ENCODE assay signal across 16 mouse cellular contexts in the genomic region with DNA sequence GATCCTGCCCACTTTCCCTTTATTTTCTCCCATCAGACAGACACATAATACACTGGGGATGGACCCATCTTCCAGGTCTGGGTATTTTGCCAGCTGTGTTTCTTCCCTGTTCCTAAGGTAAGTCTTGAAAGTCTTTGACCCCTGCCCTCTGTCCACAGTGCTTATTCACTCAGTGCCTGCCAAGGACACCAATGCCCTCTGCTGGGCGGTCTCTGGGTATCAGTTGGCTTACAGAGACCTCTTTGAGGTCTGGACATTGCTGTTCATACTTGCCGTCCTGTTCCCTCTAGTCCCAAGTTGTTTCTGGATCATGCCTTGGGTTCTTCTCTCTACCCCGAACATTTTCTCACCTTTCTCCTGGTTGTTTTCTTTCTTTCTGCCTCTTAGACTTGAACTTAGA. TPM values are rescaled to one million over a fixed set of nuclear protein-coding genes. Genes with fewer than 3 reads are reported as not detected.
"Had no signal": no experiment of that assay in that cellular context is flagged by ENCODE, and none has a peak within 500 bp of the region (broad histone marks: within the 10 kb centered on the region; RNA-seq: fewer than 3 reads in every experiment).

No protein-coding gene starts in this region.

- H3K36me3 ChIP-seq: limb, embryonic 15.5 days; midbrain, embryonic 10.5 days; neural tube, embryonic 15.5 days had no signal

- DNase-seq: kidney, adult 18-20 months; kidney, postnatal 10 days; layer of hippocampus, postnatal 36 days; lung, adult 18-20 months; lung, postnatal 10 days; lung, postnatal 4 days; midbrain, embryonic 14.5 days; thymus, adult 18-20 months; thymus, postnatal 14 days had no signal

- H3K27me3 ChIP-seq: neural tube, embryonic 15.5 days had no signal

- H3K4me3 ChIP-seq: limb, embryonic 15.5 days; midbrain, embryonic 10.5 days; myocyte; neural tube, embryonic 15.5 days had no signal

- H3K4me2 ChIP-seq: limb, embryonic 15.5 days; neural tube, embryonic 15.5 days had no signal

- H3K9ac ChIP-seq: limb, embryonic 15.5 days; neural tube, embryonic 15.5 days had no signal

- H3K9me3 ChIP-seq: limb, embryonic 15.5 days; midbrain, embryonic 10.5 days; neural tube, embryonic 15.5 days had no signal

- H3K4me1 ChIP-seq: midbrain, embryonic 10.5 days; neural tube, embryonic 15.5 days had no signal

- H3K27ac ChIP-seq: limb, embryonic 15.5 days; midbrain, embryonic 10.5 days; neural tube, embryonic 15.5 days had no signal

- ATAC-seq: inflammation-experienced regulatory T-cells, adult 6 months had no signal

RNA-seq across cellular contexts. Expression of gene Cnih3, which starts 8.3 kb away (rescaled TPM):
- total RNA-seq: megakaryocyte, adult 5-6 weeks had no signal
- polyA plus RNA-seq: inflammation-experienced regulatory T-cells, adult 6 months; limb, embryonic 11.5 days had no signal
